Mouse (Mus musculus): Measurements from ENCODE around the gene Ptgis.

DNA sequence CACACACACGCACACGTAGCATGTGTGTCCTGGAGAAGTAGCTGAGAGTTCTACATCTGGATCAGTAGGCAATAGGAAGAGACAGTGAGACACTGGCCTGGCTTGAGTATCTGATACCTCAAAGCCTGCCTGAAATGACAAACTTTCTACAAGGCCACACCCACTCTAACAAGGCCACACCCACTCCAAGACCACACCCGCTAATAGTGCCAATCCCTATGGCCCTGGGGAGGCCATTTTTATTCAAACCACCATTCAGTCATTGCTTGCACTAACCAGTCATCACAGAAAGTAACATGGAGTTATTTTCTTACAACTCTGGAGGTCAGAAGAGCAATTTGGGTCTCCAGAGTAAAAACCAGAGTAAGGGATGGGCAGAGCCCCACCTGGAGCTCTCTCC is 32.3 kb upstream of the Ptgis start:
- TF ChIP-seq POLR2A (IDR thresholded peaks at IDR 0.05; ENCODE audit: low read depth, low read length) (no peak), CTCF (IDR thresholded peaks at IDR 0.05; ENCODE audit: extremely low read depth, insufficient read length, insufficient replicate concordance, low read depth, low read length) (no peak)
